Mouse (Mus musculus): ENCODE measurements around the gene Lilr4b.
"Not testable (repeated sequence)": the region's sequence is repeated elsewhere in the genome, so short reads cannot be mapped to it uniquely, and the experiment has no call there.

DNA sequence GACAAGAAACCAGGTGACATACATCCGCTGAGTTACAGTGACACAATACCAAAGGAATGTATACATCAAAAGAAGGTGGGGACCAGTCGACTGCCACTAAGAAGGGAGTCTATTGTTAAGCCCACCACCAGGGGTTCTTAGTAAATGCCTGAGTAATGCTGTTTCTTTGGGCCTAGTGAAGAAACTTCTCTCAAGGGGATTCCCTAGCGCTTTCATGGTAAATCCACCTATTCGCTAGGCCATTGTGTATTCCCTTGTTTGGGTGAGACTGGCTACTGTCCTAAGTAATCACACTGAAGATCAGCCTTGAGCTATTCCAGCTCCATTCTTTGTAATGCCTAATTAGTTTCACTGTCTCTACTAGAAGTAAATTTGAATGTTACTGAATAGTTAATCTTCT lies 16.6 kb upstream of the Lilr4b start:
- not testable (repeated sequence) for TF ChIP-seq CTCF, EP300 (IDR thresholded peaks at IDR 0.05)

Measured in lung, postnatal 0 days (tissue).